Mouse (Mus musculus): Measurements from ENCODE around the gene Rad51b. TPM values are rescaled to one million over a fixed set of nuclear protein-coding genes. Genes with fewer than 3 reads are reported as not detected.

Gene Rad51b
- total and polyA plus RNA-seq, 3 experiments = 0.47 to 0.50 (median 0.49) TPM

DNA sequence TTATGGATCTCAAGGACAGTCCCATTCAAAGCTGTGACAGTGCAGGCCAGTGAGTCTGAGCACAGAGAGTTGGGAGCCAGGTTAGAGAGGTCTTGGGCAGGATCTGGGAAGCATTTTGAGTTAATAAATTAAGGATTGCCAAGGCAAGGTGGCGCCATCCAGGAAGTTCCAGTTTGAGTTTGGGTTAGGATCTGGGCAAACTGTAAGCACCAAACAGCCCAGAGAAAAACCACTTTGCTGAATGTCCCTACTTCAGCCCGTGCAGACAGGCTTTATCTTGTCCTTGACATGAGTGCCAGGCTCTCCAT is 563.1 kb downstream of the Rad51b start:
- H3K79me2 ChIP-seq (replicated peaks; ENCODE audit: control insufficient read depth, insufficient read depth, low read length) = no peaks in the 10 kb centered on the region
- intact Hi-C loops (cut with DNase I) = no loop called here
- H3K9ac ChIP-seq (ENCODE audit: low read depth, low read length) = no peak overlapping the region
- TF ChIP-seq CTCF (IDR thresholded peaks at IDR 0.05) = no peak
- no peak for TF ChIP-seq POLR2A (IDR thresholded peaks at IDR 0.05; ENCODE audit: insufficient read depth, low read depth, low read length)
- no peak for TF ChIP-seq EP300 (IDR thresholded peaks at IDR 0.05; ENCODE audit: insufficient read depth, low read depth, low read length)
- H3K27me3 ChIP-seq (ENCODE audit: control insufficient read depth, insufficient read depth, low read length) = no peaks in the 10 kb centered on the region
- H3K4me1 ChIP-seq (ENCODE audit: control insufficient read depth, insufficient read depth, low read length) = peaks cover 26% of the 10 kb centered on the region
- DNase-seq = peak in 1 of 2 experiments; percentile 27
- no peak overlapping the region for H3K4me3 ChIP-seq
- H3K27ac ChIP-seq = peak overlapping the region; percentile 69
- 68% methylated on average over 2 of the region's 2 CpGs for WGBS
- peaks cover 5% of the 10 kb centered on the region for H3K36me3 ChIP-seq (ENCODE audit: control insufficient read depth, insufficient read depth, low read length)

Other genes starting within 250 kb of the Rad51b start
- 1 to 10 TPM; 3.4 to 4.4 TPM for gene Pigh, start 207.6 kb upstream of the Rad51b start, total RNA-seq (2021)
- gene Pigh, start 207.6 kb upstream of the Rad51b start, polyA plus RNA-seq (2012; rRNA removed) = 4.6 and 5.4 TPM in 2 replicates
- not detected for gene Arg2, start 166.5 kb upstream of the Rad51b start, total RNA-seq (2021)
- gene Arg2, start 166.5 kb upstream of the Rad51b start, polyA plus RNA-seq (2012; rRNA removed) = 0.16 TPM in 1 of 2 replicates, not detected in the other
- gene Vti1b, start 124.6 kb upstream of the Rad51b start, total RNA-seq (2021) = 100 to 1,000 TPM; 100 to 103 TPM
- gene Vti1b, start 124.6 kb upstream of the Rad51b start, polyA plus RNA-seq (2012; rRNA removed) = 37.3 and 47.7 TPM in 2 replicates
- gene Rdh11, start 105.0 kb upstream of the Rad51b start, total RNA-seq (2021) = 1 to 10 TPM; 2.3 to 3.2 TPM
- 1.6 and 4.2 TPM in 2 replicates for gene Rdh11, start 105.0 kb upstream of the Rad51b start, polyA plus RNA-seq (2012; rRNA removed)
- gene Rdh12, start 88.4 kb upstream of the Rad51b start, total RNA-seq (2021) = under 1 TPM in 1 of 2 experiments, not detected in 1; 0.37 TPM
- 0.67 and 0.72 TPM in 2 replicates for gene Rdh12, start 88.4 kb upstream of the Rad51b start, polyA plus RNA-seq (2012; rRNA removed)
- 10 to 100 TPM; 14.3 to 14.8 TPM for gene Zfyve26, start 978 bp upstream of the Rad51b start, total RNA-seq (2021)
- gene Zfyve26, start 978 bp upstream of the Rad51b start, polyA plus RNA-seq (2012; rRNA removed) = 10.8 and 13.3 TPM in 2 replicates

All from heart, adult 2 months (tissue).